29 mouse cellular contexts compared by ENCODE assay signal in genomic region chr4:155301098-155301447, GRCm38 (mm10). TPM values are rescaled to one million over a fixed set of nuclear protein-coding genes. Genes with fewer than 3 reads are reported as not detected.
DNase-seq lines count a peak whose midpoint lies in the region; ATAC-seq and TF ChIP-seq lines count a peak whose summit lies in the region.
"Had no signal": no experiment of that assay in that cellular context is flagged by ENCODE, and none has a peak within 500 bp of the region (broad histone marks: within the 10 kb centered on the region; RNA-seq: fewer than 3 reads in every experiment).

No protein-coding gene starts in this region.

- no peak for ATAC-seq in forebrain, embryonic 13.5 days
- no peak for ATAC-seq in midbrain, postnatal 0 days (ENCODE audit: low FRiP score)
- ATAC-seq in midbrain, embryonic 13.5 days = no peak
- ATAC-seq in embryonic facial prominence, embryonic 15.5 days (ENCODE audit: insufficient number of reproducible peaks, low FRiP score, low TSS enrichment, low read depth) = no peak
- ATAC-seq: CD4-positive, CD25-positive, alpha-beta regulatory T cell, adult 4 months; hindbrain, embryonic 16.5 days; intestine, embryonic 15.5 days; Patski had no signal

- H3K4me3 ChIP-seq in forebrain, embryonic 10.5 days = no peak overlapping the region
- no peak overlapping the region for H3K4me3 ChIP-seq in forebrain, embryonic 13.5 days
- no peak overlapping the region for H3K4me3 ChIP-seq in midbrain, postnatal 0 days (ENCODE audit: low read depth, low read length)
- H3K4me3 ChIP-seq in midbrain, embryonic 13.5 days (replicated peaks) = no peak overlapping the region
- no peak overlapping the region for H3K4me3 ChIP-seq in embryonic facial prominence, embryonic 15.5 days (replicated peaks)
- H3K4me3 ChIP-seq in olfactory bulb, adult 2 months (ENCODE audit: insufficient read depth, low read depth, low read length) = no peak overlapping the region
- H3K4me3 ChIP-seq: heart, adult 2 months; heart, embryonic 15.5 days; intestine, embryonic 15.5 days; liver, embryonic 13.5 days; midbrain, embryonic 12.5 days; neural tube, embryonic 12.5 days had no signal

- no peaks in the 10 kb centered on the region for H3K9me3 ChIP-seq in forebrain, embryonic 10.5 days
- H3K9me3 ChIP-seq in forebrain, embryonic 13.5 days (replicated peaks) = no peaks in the 10 kb centered on the region
- H3K9me3 ChIP-seq in midbrain, postnatal 0 days (ENCODE audit: low read length) = no peaks in the 10 kb centered on the region
- no peaks in the 10 kb centered on the region for H3K9me3 ChIP-seq in midbrain, embryonic 13.5 days
- no peaks in the 10 kb centered on the region for H3K9me3 ChIP-seq in embryonic facial prominence, embryonic 15.5 days (replicated peaks)
- H3K9me3 ChIP-seq: heart, embryonic 15.5 days; intestine, embryonic 15.5 days; liver, embryonic 13.5 days; midbrain, embryonic 12.5 days; neural tube, embryonic 12.5 days had no signal

- DNase-seq in forebrain, embryonic 10.5 days (ENCODE audit: extremely low spot score, low spot score) = no peak
- no peak for DNase-seq in midbrain, postnatal 0 days (ENCODE audit: low spot score)
- DNase-seq in right cerebral cortex, postnatal 36 days (ENCODE audit: low spot score in 2 of 2) = no peak
- DNase-seq in adipocyte (ENCODE audit: low spot score) = no peak
- DNase-seq: adrenal gland, adult 8-10 months; cerebellum, adult 8-10 months; gastrocnemius, postnatal 36 days; heart, adult 2 months; heart, postnatal 36 days; kidney, adult 9 months; kidney, postnatal 25 days; liver, embryonic 13.5 days; lung, adult 2 months; lung, postnatal 14 days; retina, postnatal 1 day; right cerebral cortex, postnatal 25 days; thymus, adult 18-20 months; thymus, postnatal 36 days had no signal

- H3K9ac ChIP-seq in forebrain, embryonic 13.5 days = no peak overlapping the region
- no peak overlapping the region for H3K9ac ChIP-seq in midbrain, postnatal 0 days (replicated peaks; ENCODE audit: low read length, poor library complexity, severe bottlenecking)
- no peak overlapping the region for H3K9ac ChIP-seq in midbrain, embryonic 13.5 days (replicated peaks)
- H3K9ac ChIP-seq in embryonic facial prominence, embryonic 15.5 days = no peak overlapping the region; the same call in 1 of the 2 replicates
- H3K9ac ChIP-seq: heart, embryonic 15.5 days; intestine, embryonic 15.5 days; liver, embryonic 13.5 days; midbrain, embryonic 12.5 days; neural tube, embryonic 12.5 days had no signal

- TF ChIP-seq POLR2A in olfactory bulb, adult 2 months (IDR thresholded peaks at IDR 0.05; ENCODE audit: insufficient read depth, low read depth, low read length) = no peak

- no peak for TF ChIP-seq CTCF in midbrain, postnatal 0 days (IDR thresholded peaks at IDR 0.05)
- TF ChIP-seq CTCF in olfactory bulb, adult 2 months (IDR thresholded peaks at IDR 0.05; ENCODE audit: insufficient read depth, low read depth, low read length) = no peak

- no peaks in the 10 kb centered on the region for H3K27me3 ChIP-seq in forebrain, embryonic 10.5 days (ENCODE audit: poor library complexity, severe bottlenecking)
- H3K27me3 ChIP-seq in forebrain, embryonic 13.5 days = no peaks in the 10 kb centered on the region
- no peaks in the 10 kb centered on the region for H3K27me3 ChIP-seq in midbrain, postnatal 0 days (ENCODE audit: insufficient read depth, low read length)
- no peaks in the 10 kb centered on the region for H3K27me3 ChIP-seq in midbrain, embryonic 13.5 days
- H3K27me3 ChIP-seq in embryonic facial prominence, embryonic 15.5 days = no peaks in the 10 kb centered on the region
- H3K27me3 ChIP-seq: intestine, embryonic 15.5 days; liver, embryonic 13.5 days; midbrain, embryonic 12.5 days; neural tube, embryonic 12.5 days; Patski had no signal

- H3K4me2 ChIP-seq in forebrain, embryonic 13.5 days = no peak overlapping the region
- no peak overlapping the region for H3K4me2 ChIP-seq in midbrain, postnatal 0 days (ENCODE audit: low read depth, low read length, poor library complexity, severe bottlenecking)
- H3K4me2 ChIP-seq in midbrain, embryonic 13.5 days (replicated peaks) = no peak overlapping the region
- no peak overlapping the region for H3K4me2 ChIP-seq in embryonic facial prominence, embryonic 15.5 days (replicated peaks)
- H3K4me2 ChIP-seq: heart, embryonic 15.5 days; intestine, embryonic 15.5 days; liver, embryonic 13.5 days; midbrain, embryonic 12.5 days; neural tube, embryonic 12.5 days had no signal

- peaks cover 33% of the 10 kb centered on the region for H3K4me1 ChIP-seq in forebrain, embryonic 10.5 days
- H3K4me1 ChIP-seq in forebrain, embryonic 13.5 days = peaks cover 23% of the 10 kb centered on the region
- peaks cover 9% of the 10 kb centered on the region; the same call in 1 of the 2 replicates for H3K4me1 ChIP-seq in midbrain, postnatal 0 days (ENCODE audit: insufficient read depth, low read length)
- peaks cover 27% of the 10 kb centered on the region for H3K4me1 ChIP-seq in midbrain, embryonic 13.5 days (replicated peaks)
- H3K4me1 ChIP-seq in embryonic facial prominence, embryonic 15.5 days = peaks cover 13% of the 10 kb centered on the region
- peaks cover 51% of the 10 kb centered on the region for H3K4me1 ChIP-seq in olfactory bulb, adult 2 months (ENCODE audit: control insufficient read depth, insufficient read depth, low read length)
- H3K4me1 ChIP-seq: heart, embryonic 15.5 days; liver, embryonic 13.5 days had no signal

- H3K36me3 ChIP-seq in forebrain, embryonic 10.5 days (replicated peaks) = no peaks in the 10 kb centered on the region
- H3K36me3 ChIP-seq in forebrain, embryonic 13.5 days (ENCODE audit: poor library complexity, severe bottlenecking) = 0 out of 2 replicates have a peak, but pooled peaks cover 4% of the 10 kb centered on the region
- H3K36me3 ChIP-seq in midbrain, postnatal 0 days (ENCODE audit: insufficient read depth, low read length) = peaks cover 4% of the 10 kb centered on the region; the same call in 1 of the 2 replicates
- no peaks in the 10 kb centered on the region for H3K36me3 ChIP-seq in midbrain, embryonic 13.5 days
- no peaks in the 10 kb centered on the region for H3K36me3 ChIP-seq in embryonic facial prominence, embryonic 15.5 days
- H3K36me3 ChIP-seq: heart, embryonic 15.5 days; intestine, embryonic 15.5 days; liver, embryonic 13.5 days; midbrain, embryonic 12.5 days; neural tube, embryonic 12.5 days had no signal

- peak overlapping the region; percentile 21; the same call in 1 of the 2 replicates for H3K27ac ChIP-seq in forebrain, embryonic 10.5 days
- no peak overlapping the region for H3K27ac ChIP-seq in forebrain, embryonic 13.5 days
- peak overlapping the region; percentile 44; the same call in 1 of the 2 replicates for H3K27ac ChIP-seq in midbrain, postnatal 0 days (ENCODE audit: low read depth, low read length)
- no peak overlapping the region for H3K27ac ChIP-seq in midbrain, embryonic 13.5 days
- H3K27ac ChIP-seq in embryonic facial prominence, embryonic 15.5 days (replicated peaks) = 0 out of 2 replicates have a peak overlapping the region, but pooled peaks have one; percentile 22
- H3K27ac ChIP-seq in olfactory bulb, adult 2 months (ENCODE audit: insufficient read depth, low read depth, low read length) = peak overlapping the region; percentile 29; the same call in 1 of the 2 replicates
- H3K27ac ChIP-seq: heart, adult 2 months; heart, embryonic 15.5 days; intestine, embryonic 15.5 days; liver, embryonic 13.5 days; midbrain, embryonic 12.5 days; neural tube, embryonic 12.5 days had no signal

- WGBS in forebrain, embryonic 10.5 days = 94% methylated on average over 7 of the region's 7 CpGs
- WGBS in forebrain, embryonic 13.5 days = 93% methylated on average over 7 of the region's 7 CpGs
- WGBS in midbrain, postnatal 0 days = 88% methylated on average over 7 of the region's 7 CpGs
- 90% methylated on average over 7 of the region's 7 CpGs for WGBS in midbrain, embryonic 13.5 days
- WGBS in embryonic facial prominence, embryonic 15.5 days = 84% methylated on average over 7 of the region's 7 CpGs
- 82% methylated on average over 7 of the region's 7 CpGs for WGBS in olfactory bulb, adult 2 months

RNA-seq across cellular contexts. Expression of gene Faap20, which starts 51.5 kb away (rescaled TPM):
- 108 and 110 TPM in 2 replicates for polyA plus RNA-seq in forebrain, embryonic 10.5 days (2016; fragmentation: Nextera tagmentation; extraction: Ambion mirVana)
- 90.3 and 93.2 TPM in 2 replicates for polyA plus RNA-seq in forebrain, embryonic 13.5 days (2015; fragmentation: Nextera tagmentation; extraction: Ambion mirVana)
- total RNA-seq in midbrain, postnatal 0 days (2014; rRNA removed) = 39.5 and 48.7 TPM in 2 replicates
- polyA plus RNA-seq in midbrain, postnatal 0 days (2015; fragmentation: Nextera tagmentation; extraction: Ambion mirVana) = 56.6 and 57.1 TPM in 2 replicates
- 91.2 and 92.7 TPM in 2 replicates for polyA plus RNA-seq in midbrain, embryonic 13.5 days (2015; fragmentation: Nextera tagmentation; extraction: Ambion mirVana)
- polyA plus RNA-seq in embryonic facial prominence, embryonic 15.5 days (2015; fragmentation: Nextera tagmentation; extraction: Ambion mirVana) = 74.9 and 75.0 TPM in 2 replicates
- not detected in 2 replicates for polyA plus RNA-seq in olfactory bulb, adult 2 months (2012; ENCODE audit: insufficient read depth, insufficient read length, low replicate concordance, missing spikeins)

Comparison
In these comparisons a context has a peak if more than half of its experiments do, and no peak if none do; other contexts are left out.
1. H3K27ac ChIP-seq: peak in forebrain, embryonic 10.5 days (single experiment), midbrain, postnatal 0 days (single experiment), embryonic facial prominence, embryonic 15.5 days (single experiment) and olfactory bulb, adult 2 months (single experiment); none in forebrain, embryonic 13.5 days (single experiment) and midbrain, embryonic 13.5 days (single experiment).
2. RNA of gene Faap20, which starts 51.5 kb away (polyA plus RNA-seq): 108 to 110 TPM in forebrain, embryonic 10.5 days, 90.3 to 93.2 TPM in forebrain, embryonic 13.5 days, 91.2 to 92.7 TPM in midbrain, embryonic 13.5 days, 74.9 to 75.0 TPM in embryonic facial prominence, embryonic 15.5 days and 56.6 to 57.1 TPM in midbrain, postnatal 0 days; not detected in olfactory bulb, adult 2 months; every median in the first group is over 10 times any median in the second.